Mouse (Mus musculus): Measurements from ENCODE around the gene Prmt3. TPM values are rescaled to one million over a fixed set of nuclear protein-coding genes. Genes with fewer than 3 reads are reported as not detected.

Prmt3 gene
- polyA plus RNA-seq, 1 experiment from 2014 or later = 49.2 TPM

- H3K4me3 ChIP-seq = no peak overlapping the region
- H3K9ac ChIP-seq = no peak overlapping the region
- no peak; the same call in 1 of the 2 replicates for ATAC-seq (ENCODE audit: low FRiP score, low read depth)
- H3K4me1 ChIP-seq (replicated peaks) = no peaks in the 10 kb centered on the region
- H3K9me3 ChIP-seq = no peaks in the 10 kb centered on the region
- H3K36me3 ChIP-seq = 0 out of 2 replicates have a peak, but pooled peaks cover 1% of the 10 kb centered on the region
- H3K27me3 ChIP-seq = no peaks in the 10 kb centered on the region
- WGBS = 46% methylated on average over 3 of the region's 3 CpGs
- no peak overlapping the region for H3K4me2 ChIP-seq
- no peak overlapping the region for H3K27ac ChIP-seq (replicated peaks)
Measured at GRCm38 (mm10) chr7:49863753-49864152, 85.6 kb downstream of the Prmt3 start.

DNA sequence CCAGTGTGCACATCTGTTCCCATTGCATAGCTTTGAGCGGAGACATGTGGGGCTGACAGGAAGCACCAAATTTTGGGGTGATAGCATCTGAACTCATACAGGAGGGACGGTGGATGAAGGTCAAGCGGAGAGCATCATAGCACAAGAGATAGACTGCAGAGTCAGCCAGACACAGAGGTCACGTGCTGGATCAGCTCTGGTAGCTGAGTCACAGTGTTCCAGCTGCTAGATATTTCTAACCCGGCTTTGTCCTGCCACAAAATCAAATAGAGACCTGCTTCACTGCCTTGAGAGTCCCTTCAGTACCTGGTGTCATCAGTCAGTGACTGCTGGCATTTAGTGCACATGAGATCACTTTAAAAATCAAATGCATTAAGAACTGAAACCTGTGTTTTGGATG, 91.5 kb downstream of the Prmt3 start:
- Histone ChIP-seq H3K4me1 (replicated peaks) (0 out of 2 replicates have a peak, but pooled peaks cover 6% of the 10 kb centered on the region), H3K36me3 (no peaks in the 10 kb centered on the region), H3K27me3 (no peaks in the 10 kb centered on the region), H3K4me2 (no peak overlapping the region), H3K9me3 (no peaks in the 10 kb centered on the region), H3K9ac (no peak overlapping the region), H3K27ac (replicated peaks) (peak overlapping the region; percentile 73), H3K4me3 (no peak overlapping the region)
- 74% methylated on average over 5 of the region's 5 CpGs for WGBS
- ATAC-seq (ENCODE audit: low FRiP score, low read depth) = no peak

DNA sequence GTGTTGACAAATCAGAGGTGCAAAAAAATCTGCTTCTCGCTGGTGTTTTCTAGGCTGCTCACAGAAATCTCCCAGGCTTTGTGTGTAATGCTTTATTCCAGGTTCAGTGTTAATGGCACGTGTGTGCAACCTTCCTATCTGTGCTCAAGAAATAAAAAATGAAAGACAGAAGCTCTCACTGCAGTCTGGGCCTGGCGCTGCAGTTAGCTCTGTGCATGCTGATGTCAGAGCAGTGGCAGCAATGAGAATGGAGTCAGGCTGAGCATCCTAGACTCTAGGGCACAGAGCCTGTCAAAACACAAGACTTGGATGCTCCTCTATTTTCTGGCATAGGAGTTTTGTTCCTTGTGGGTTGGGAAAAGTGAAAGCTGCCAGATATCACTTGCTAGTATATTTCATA, 92.1 kb downstream of the Prmt3 start:
- Histone ChIP-seq H3K27me3 (no peaks in the 10 kb centered on the region), H3K36me3 (no peaks in the 10 kb centered on the region), H3K9me3 (no peaks in the 10 kb centered on the region), H3K4me2 (no peak overlapping the region), H3K9ac (no peak overlapping the region), H3K4me3 (no peak overlapping the region), H3K4me1 (replicated peaks) (0 out of 2 replicates have a peak, but pooled peaks cover 6% of the 10 kb centered on the region), H3K27ac (replicated peaks) (peak overlapping the region; percentile 73)
- 58% methylated on average over 3 of the region's 3 CpGs for WGBS
- ATAC-seq (ENCODE audit: low FRiP score, low read depth) = peak; percentile 36; the same call in 1 of the 2 replicates

- no peak overlapping the region for H3K4me2 ChIP-seq
- no peak overlapping the region for H3K27ac ChIP-seq (replicated peaks)
- 86% methylated on average over 5 of the region's 5 CpGs for WGBS
- H3K4me1 ChIP-seq (replicated peaks) = peaks cover 12% of the 10 kb centered on the region
- H3K9ac ChIP-seq = no peak overlapping the region
- no peak overlapping the region for H3K4me3 ChIP-seq
- no peaks in the 10 kb centered on the region for H3K36me3 ChIP-seq
- H3K9me3 ChIP-seq = no peaks in the 10 kb centered on the region
- ATAC-seq (ENCODE audit: low FRiP score, low read depth) = no peak
- no peaks in the 10 kb centered on the region for H3K27me3 ChIP-seq
Measured at GRCm38 (mm10) chr7:49877307-49877706, 99.2 kb downstream of the Prmt3 start.

- no peaks in the 10 kb centered on the region for H3K36me3 ChIP-seq
- no peaks in the 10 kb centered on the region for H3K27me3 ChIP-seq
- peak overlapping the region; percentile 9; the same call in 1 of the 2 replicates for H3K4me2 ChIP-seq
- no peak overlapping the region for H3K9ac ChIP-seq
- peak overlapping the region; percentile 63; the same call in 1 of the 2 replicates for H3K27ac ChIP-seq (replicated peaks)
- H3K9me3 ChIP-seq = no peaks in the 10 kb centered on the region
- H3K4me1 ChIP-seq (replicated peaks) = peaks cover 22% of the 10 kb centered on the region
- no peak overlapping the region for H3K4me3 ChIP-seq
- ATAC-seq (ENCODE audit: low FRiP score, low read depth) = no peak
- WGBS = 49% methylated on average over 13 of the region's 13 CpGs
Measured at GRCm38 (mm10) chr7:49879051-49879450, 100.9 kb downstream of the Prmt3 start.

DNA sequence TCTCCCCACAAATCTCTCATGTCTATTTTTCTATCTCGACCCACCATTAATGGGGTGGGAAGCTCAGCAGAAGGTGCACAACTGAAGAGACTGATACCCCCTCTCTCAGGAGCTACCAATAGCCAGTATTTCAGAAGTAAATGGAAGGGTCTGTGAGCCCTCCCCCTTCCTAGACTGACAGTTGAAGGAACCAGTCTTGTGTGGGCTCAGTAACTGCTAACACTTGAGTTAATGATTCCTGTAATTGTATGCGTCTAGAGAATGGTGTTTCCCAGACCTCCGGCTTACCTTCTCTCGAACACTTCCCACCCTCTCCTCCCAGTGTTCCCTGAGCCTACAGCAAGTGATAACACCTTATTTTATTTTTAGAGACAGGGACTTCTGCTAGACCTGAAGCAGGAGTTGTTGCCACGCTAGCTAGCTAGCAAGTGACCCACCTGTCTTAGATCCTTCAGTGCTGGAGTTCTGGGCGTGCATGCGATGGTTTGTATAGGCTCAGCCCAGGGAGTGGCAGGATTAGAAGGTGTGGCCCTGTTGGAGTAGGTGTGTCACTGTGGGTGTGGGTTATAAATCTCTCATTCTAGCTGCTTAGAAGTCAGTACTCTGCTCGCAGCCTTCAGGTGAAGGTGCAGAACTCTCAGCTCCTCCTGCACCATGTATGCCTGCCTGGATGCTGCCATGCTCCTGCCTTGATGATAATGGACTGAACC, 102.0 kb downstream of the Prmt3 start:
- H3K4me3 ChIP-seq = no peak overlapping the region
- peak; percentile 40; the same call in 1 of the 2 replicates for ATAC-seq (ENCODE audit: low FRiP score, low read depth)
- H3K4me1 ChIP-seq (replicated peaks) = peaks cover 22% of the 10 kb centered on the region
- no peak overlapping the region for H3K4me2 ChIP-seq
- no peaks in the 10 kb centered on the region for H3K27me3 ChIP-seq
- WGBS = 74% methylated on average over 8 of the region's 8 CpGs
- H3K9ac ChIP-seq = no peak overlapping the region
- no peaks in the 10 kb centered on the region for H3K36me3 ChIP-seq
- no peaks in the 10 kb centered on the region for H3K9me3 ChIP-seq
- peak overlapping the region; percentile 43; the same call in 1 of the 2 replicates for H3K27ac ChIP-seq (replicated peaks)

- H3K27ac ChIP-seq (replicated peaks) = peak overlapping the region; percentile 78
- H3K9ac ChIP-seq = no peak overlapping the region
- H3K4me1 ChIP-seq (replicated peaks) = peaks cover 22% of the 10 kb centered on the region
- no peaks in the 10 kb centered on the region for H3K27me3 ChIP-seq
- 16% methylated on average over 4 of the region's 4 CpGs for WGBS
- H3K4me3 ChIP-seq = no peak overlapping the region
- ATAC-seq (ENCODE audit: low FRiP score, low read depth) = 0 out of 2 replicates have a peak, but pooled peaks have one; percentile 18
- no peaks in the 10 kb centered on the region for H3K9me3 ChIP-seq
- H3K36me3 ChIP-seq = no peaks in the 10 kb centered on the region
- H3K4me2 ChIP-seq = peak overlapping the region; percentile 20; the same call in 1 of the 2 replicates
Measured at GRCm38 (mm10) chr7:49882288-49882687, 104.1 kb downstream of the Prmt3 start.

DNA sequence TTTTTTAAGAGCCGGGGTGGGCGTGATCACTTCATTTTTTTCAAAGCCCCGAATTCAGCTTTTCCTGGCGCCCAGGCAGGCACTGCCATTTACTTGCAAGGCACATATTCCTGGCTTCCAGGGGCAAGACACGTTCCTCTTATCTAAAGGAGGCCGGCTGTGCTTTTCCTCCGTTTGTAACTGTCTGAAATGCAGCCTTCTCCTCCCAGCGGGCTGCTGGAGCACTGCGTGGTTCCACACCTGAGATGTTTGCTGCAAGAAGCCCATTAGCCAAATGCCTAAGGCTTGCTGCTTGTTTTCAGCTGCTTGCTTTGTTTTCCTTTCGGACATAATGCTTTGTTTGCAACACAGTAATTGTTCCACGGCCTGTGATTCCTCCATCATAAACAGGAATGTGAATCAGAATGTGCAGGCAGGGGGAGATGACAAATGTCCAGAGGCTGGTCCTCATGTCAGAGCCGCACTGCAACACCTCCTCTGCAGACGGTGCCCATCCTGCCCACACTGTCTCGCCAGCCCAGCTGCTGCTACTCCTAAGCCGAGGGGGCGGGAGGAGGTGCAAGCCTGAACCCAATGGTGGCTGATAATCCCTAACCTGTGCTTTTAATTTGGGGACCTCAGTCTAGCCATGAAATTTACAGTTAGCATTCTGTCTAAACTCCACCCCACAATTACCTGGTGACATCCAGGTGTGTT, 104.7 kb downstream of the Prmt3 start:
- Histone ChIP-seq H3K4me1 (replicated peaks) (peaks cover 22% of the 10 kb centered on the region), H3K9me3 (no peaks in the 10 kb centered on the region), H3K4me2 (peak overlapping the region; percentile 20; the same call in 1 of the 2 replicates), H3K27ac (replicated peaks) (peak overlapping the region; percentile 78), H3K4me3 (no peak overlapping the region), H3K9ac (no peak overlapping the region), H3K36me3 (no peaks in the 10 kb centered on the region), H3K27me3 (no peaks in the 10 kb centered on the region)
- ATAC-seq (ENCODE audit: low FRiP score, low read depth) = peak; percentile 59; the same call in 1 of the 2 replicates
- 12% methylated on average over 16 of the region's 16 CpGs for WGBS

GRCm38 (mm10) chr7:49887776-49888390, 109.7 kb downstream of the Prmt3 start:
- H3K4me1 ChIP-seq (replicated peaks) = peaks cover 4% of the 10 kb centered on the region
- H3K27me3 ChIP-seq = no peaks in the 10 kb centered on the region
- no peak overlapping the region for H3K9ac ChIP-seq
- WGBS = 78% methylated on average over 2 of the region's 2 CpGs
- no peak for ATAC-seq (ENCODE audit: low FRiP score, low read depth)
- no peak overlapping the region for H3K27ac ChIP-seq (replicated peaks)
- H3K36me3 ChIP-seq = no peaks in the 10 kb centered on the region
- H3K4me3 ChIP-seq = no peak overlapping the region
- no peak overlapping the region for H3K4me2 ChIP-seq
- no peaks in the 10 kb centered on the region for H3K9me3 ChIP-seq

- WGBS = 84% methylated on average over 2 of the region's 2 CpGs
Measured at GRCm38 (mm10) chr7:49894786-49895185, 116.6 kb downstream of the Prmt3 start.

DNA sequence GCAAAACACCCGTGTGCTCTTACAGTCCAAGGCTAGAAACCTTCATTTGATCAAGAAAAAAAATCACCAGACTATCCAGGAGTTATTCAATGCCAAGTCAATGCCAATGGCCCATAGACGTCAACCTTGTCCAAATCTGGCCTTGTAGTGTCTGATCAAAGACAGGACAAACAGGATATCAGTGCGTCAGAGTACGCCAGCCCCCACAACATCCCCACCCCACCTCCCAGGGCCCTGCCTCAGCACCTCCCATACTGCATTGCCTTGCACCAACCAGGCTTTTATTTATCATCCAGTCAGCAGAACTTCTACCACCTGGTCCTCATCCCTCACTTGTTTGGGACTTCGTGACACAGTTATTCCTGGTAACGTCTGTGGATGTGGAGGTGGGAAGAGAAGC, 117.2 kb downstream of the Prmt3 start:
- ATAC-seq (ENCODE audit: low FRiP score, low read depth) = no peak
- no peaks in the 10 kb centered on the region for H3K4me1 ChIP-seq (replicated peaks)
- no peak overlapping the region for H3K9ac ChIP-seq
- no peaks in the 10 kb centered on the region for H3K36me3 ChIP-seq
- no peak overlapping the region for H3K27ac ChIP-seq (replicated peaks)
- 84% methylated on average over 6 of the region's 6 CpGs for WGBS
- H3K27me3 ChIP-seq = no peaks in the 10 kb centered on the region
- H3K4me2 ChIP-seq = no peak overlapping the region
- no peak overlapping the region for H3K4me3 ChIP-seq
- no peaks in the 10 kb centered on the region for H3K9me3 ChIP-seq

More at GRCm38 (mm10) chr7:49894786-49895185, 116.6 kb downstream of the Prmt3 start:
- Histone ChIP-seq H3K27me3 (no peaks in the 10 kb centered on the region), H3K27ac (replicated peaks) (no peak overlapping the region), H3K4me1 (replicated peaks) (no peaks in the 10 kb centered on the region), H3K9me3 (no peaks in the 10 kb centered on the region), H3K4me3 (no peak overlapping the region), H3K36me3 (no peaks in the 10 kb centered on the region), H3K9ac (no peak overlapping the region), H3K4me2 (no peak overlapping the region)
- ATAC-seq (ENCODE audit: low FRiP score, low read depth) = no peak
